Mouse (Mus musculus) liver, adult (tissue): ENCODE data around the gene Paqr8.

Experiments used
- GATA4 ChIP-seq: IDR thresholded peaks from 2 replicates; pipeline ENCODE4 v1.6.1; 2014; ENCODE audit warnings: mild to moderate bottlenecking, low read length; ENCODE audit not compliant: insufficient replicate concordance

The Paqr8 gene

DNA sequence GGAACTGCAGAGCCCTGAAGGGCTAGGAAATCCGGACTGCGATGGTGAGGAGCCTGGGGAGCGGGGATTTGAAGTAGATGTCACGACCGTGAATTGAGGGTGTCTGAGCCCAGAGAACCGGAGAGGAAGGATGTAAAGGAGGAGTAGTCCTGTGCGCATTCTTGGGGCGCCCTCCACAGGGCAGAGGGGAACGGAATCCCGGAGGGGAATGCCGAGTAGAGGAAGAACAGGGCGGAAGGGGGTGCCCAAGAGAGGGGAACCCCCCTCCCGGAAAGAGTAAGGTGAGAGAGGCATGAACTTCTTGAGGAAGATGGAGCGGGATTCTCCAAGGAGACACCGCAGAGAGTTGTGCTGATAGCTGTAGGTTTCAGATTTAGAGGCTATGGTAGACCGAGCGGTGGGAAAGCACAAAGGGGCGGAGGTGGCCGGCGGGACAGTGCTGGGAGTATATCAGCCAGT is 564 bp downstream of the Paqr8 start:
- no peak for TF ChIP-seq GATA4

DNA sequence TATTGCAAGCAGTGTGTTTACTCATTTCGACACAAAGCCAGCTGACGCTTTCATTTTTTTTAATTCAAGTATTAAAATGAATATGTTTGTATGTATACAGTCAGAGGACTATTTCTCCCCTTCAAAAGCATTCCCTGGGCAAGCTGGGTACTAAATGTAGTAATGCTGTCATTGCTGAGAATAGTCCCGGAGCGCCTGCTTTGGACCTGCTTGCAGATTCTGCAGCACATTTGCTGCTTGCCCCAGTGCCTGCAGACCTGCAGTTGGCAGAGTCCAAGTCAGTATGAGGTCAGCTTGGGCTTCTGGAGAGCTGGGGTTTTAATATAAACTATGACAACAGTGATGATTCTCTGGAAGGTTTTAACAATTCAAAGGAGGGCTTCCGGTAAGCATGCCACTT is 2.7 kb downstream of the Paqr8 start:
- TF ChIP-seq GATA4 = no peak

DNA sequence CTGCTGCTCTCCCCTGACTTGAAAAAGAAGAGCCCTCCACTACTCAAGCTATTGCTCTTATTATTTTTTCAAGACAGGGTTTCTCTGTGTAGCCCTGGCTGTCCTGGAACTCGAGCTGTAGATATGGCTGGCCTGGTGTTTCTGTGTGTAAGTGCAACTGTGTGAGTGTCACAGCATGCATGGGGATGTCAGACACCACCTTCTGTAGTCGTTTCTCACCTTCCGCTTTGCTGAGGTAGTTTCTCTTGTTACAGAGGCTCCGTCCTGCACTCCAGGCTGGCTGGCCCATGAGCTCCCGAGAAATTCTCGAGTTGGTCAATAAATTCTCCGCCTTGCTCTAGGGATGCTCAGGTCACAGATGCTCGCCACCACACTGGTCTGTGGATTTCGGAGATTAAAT is 8.0 kb downstream of the Paqr8 start:
- no peak for TF ChIP-seq GATA4

DNA sequence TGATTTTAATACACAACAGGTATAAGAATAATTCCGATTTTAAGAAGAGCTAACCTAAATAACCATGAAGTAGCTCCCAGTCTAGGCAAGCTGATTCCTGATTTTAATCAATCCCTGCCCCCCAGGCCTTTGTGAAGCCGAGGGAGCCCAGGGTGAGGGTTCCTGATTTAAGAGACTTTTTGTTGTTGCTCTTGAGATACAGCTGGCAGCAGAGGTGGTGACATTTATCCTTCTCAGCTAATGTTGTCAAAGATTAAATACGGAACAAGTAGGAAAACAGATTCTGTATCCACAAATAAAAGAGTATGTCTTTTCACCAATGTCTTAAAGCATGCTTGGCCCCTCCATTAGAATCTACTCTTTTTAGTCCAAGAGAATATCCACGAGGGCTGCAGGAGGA is 9.9 kb downstream of the Paqr8 start:
- no peak for TF ChIP-seq GATA4

DNA sequence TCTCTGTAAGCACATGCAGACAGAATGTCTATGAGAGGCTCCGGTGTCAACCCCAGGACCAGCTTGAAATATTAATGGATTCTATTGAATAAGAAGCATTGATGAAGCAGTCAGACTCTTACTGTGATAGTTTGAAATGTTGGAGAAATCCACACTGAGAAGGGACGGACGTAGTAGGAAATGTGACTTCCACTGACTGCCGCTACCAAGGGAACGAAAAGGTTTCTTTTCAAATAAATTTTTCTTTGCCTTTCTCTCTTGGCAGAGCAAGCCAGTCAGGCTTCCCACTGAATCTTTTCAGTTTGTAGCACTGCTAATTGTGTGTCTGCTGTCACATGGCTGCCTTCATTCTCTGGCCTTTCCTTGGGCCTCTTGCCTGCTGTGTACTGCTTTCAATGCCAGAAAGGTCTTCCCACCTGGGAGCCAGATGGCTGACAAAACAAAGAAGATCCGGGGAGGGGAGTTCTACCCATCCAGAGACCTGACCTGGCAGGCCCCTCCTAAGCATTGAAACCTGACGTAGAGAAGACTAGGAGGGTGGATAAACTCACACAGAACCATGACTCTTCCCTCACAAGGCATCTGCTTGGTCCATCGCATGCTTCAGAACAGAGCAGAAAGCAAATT is 15.2 kb downstream of the Paqr8 start:
- TF ChIP-seq GATA4 = no peak

DNA sequence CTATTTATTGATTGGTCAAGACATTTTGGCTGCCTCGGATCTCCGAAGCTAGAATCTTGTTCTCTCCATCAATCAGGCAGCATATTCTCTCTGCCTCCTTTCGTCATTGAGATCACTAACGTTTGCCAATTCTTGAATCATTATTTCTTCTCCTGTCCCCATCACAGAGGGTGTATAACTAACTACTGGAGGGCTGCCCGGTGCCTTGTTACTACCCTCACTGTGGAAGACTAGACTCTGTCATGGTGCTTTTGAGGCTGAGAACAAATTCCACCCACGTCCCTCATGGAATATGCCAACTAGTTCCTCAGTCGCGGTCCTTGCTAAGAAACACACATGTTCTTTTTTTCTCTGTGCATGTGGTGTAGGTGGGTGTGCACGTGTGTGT is 15.7 kb downstream of the Paqr8 start:
- no peak for TF ChIP-seq GATA4

DNA sequence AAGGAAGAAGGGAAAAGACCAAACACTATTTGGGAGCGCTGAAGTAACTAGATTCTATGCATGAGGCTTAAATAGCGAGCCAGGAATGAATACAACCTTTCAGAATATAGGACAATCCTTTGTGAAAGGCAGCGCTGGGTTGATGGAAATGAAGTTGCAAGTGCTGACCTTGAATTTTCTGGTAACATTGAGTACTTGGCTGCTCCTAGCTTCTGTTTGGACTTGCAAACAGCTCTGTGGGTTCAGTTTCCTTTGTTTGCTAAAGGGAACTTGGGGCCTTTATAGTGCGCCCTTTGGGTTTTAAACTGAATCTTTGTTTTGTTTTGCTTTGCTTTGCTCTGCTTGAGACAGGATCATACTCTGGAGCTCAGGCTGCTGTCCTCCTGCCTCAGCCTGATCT is 18.1 kb downstream of the Paqr8 start:
- no peak for TF ChIP-seq GATA4

DNA sequence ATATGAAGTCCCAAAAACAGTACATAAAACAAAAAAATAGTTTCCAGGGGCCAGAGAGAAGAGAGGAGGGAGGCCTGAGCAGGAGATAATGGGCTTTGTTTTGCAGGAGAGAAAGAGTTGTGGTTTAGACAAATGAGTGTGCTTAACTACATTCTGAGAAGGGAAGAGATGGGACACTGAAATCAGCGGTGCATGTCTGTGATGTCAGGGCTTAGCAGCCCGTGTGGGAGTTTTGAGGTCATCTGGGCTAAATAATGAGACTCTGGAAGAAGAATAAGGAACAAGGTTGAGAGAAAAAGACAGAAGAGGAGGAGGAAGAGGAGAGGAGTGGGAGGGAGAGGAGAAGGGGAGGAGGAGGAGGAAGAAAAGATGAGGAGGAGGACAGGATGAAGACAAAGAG is 21.7 kb downstream of the Paqr8 start:
- no peak for TF ChIP-seq GATA4

DNA sequence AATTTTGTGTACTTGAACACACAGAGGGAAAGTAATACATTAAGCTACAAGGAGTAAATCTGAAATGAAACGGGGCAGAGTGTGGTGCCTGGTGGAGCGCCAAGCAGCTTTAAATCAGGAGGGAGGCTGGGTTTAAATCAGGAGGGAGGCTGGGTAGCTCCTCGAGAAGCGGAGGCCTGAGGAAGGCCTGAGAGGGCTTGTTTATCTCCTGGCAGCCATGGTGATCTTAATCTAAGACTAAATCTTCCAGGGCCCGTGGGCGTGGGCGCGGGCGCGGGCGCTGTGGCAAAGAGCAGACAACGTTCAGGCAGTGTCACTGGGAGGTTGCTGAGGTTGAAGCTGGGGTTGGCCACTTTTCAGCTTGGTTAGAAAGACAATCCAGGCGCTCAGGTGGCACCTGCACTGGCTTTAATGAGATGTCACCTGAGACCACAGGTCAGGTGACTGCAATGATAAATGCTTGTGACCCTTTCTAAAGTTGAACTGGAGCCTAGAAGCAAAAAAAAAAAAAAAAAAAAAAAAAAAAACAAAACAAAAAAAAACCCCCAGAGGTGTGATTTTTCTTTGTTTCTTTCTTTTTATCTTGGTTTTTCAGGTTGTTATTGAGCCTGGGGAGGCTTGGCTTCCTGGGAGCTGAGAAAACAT is 22.2 kb downstream of the Paqr8 start:
- no peak for TF ChIP-seq GATA4

DNA sequence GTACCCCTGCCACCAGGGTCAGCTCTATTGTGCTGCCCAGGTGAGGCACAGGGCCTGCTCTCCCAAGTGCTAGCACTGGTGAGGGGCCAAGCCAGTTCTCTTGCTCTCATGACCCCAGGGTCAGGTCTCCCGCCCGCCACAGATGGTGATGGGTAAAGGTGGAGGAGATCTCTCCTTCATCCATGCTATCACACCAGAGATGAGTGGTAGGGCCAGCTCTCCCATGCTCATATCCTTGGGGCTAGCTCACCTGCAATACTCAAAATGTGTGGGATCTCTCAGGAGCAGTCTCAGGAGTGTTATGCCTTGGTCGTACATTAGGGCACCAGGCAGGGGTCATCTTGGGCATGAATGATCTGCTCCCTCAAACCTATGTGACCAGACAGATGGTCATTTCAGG is 24.4 kb downstream of the Paqr8 start:
- no peak for TF ChIP-seq GATA4

DNA sequence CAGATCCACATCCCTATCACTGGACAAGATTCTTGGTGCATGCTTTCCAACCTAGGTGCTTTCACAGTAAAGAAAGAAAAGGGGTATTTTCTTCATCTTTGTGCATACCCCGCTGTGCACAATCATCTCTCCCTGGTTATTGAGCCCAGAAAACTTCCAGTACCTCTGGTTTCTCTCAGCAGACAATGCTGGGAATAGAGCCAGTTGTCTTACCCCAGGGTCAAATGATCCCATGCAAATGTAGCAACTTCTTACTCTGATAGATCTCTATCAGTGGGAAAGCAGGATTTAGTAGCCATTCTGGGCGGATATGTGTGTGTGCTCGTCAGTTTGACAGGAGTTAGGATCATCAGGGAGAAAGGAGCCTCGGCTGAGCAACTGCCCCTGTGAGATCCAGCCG is 25.2 kb downstream of the Paqr8 start:
- TF ChIP-seq GATA4 = no peak

DNA sequence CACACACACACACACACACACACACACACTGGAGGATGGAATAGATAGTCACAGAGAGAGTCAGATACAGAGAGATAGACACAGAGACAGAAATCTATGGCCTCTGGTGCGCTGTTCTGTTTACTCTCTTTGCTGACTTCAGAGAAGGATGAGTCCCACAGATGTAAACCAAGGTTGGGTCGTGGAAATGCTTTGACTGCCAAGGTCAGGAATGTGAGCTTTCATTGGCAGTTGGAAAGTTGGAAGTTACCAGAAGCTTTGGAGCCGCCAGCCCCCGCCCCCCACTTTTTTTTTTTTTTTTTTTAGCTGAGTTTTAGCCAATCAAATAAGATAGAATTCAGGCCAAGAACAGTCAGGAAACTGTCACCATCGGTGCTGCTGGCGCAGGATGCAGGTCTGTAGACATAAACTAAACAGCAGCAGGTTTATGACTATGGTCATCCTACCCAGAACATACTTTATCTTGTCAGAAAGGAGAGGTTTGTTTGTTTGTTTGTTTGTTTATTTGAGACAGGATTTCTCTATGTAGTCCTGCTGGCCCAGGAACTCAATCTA is 27.2 kb downstream of the Paqr8 start:
- no peak for TF ChIP-seq GATA4

DNA sequence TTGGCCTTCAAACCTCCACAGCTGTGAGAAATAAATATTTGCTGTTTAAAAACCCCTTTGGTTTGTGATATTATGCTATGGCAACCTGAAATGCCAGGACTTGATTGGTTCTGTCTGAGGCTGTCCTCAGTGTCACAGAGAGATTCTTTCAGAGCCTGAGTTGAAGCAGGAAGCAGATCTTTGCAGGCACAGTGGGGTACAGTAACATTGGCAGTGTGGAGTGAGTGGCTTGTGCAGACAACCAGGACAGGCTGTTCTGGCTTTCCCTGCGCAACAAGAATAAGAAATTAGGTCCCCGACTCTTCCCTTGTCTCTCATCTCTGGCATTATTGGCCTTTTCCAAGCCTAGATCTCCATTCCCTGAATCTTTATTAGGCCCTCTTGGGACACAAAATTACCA is 29.3 kb downstream of the Paqr8 start:
- no peak for TF ChIP-seq GATA4

DNA sequence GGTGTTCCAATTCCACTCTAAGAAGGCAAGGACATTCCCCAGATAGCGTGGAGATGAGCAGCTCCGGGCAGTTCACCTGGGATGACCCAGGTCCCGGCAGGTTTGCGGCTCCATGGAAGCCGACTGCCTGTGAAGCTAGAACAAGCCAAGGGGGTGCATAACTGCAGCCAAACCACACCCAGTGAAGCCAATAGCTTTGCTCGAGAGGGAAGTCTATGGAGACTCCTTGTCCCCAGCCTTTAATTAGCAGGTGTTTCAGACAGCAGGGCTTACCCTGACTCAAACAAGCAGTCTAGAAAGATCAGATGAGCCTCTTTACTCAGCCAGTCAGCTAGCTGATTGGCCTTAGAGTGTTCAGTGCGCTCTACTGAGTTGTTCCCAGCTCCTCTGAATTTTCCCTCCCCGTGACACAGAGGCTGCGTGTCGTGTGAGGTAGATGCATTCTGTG is 30.7 kb downstream of the Paqr8 start:
- TF ChIP-seq GATA4 = no peak

DNA sequence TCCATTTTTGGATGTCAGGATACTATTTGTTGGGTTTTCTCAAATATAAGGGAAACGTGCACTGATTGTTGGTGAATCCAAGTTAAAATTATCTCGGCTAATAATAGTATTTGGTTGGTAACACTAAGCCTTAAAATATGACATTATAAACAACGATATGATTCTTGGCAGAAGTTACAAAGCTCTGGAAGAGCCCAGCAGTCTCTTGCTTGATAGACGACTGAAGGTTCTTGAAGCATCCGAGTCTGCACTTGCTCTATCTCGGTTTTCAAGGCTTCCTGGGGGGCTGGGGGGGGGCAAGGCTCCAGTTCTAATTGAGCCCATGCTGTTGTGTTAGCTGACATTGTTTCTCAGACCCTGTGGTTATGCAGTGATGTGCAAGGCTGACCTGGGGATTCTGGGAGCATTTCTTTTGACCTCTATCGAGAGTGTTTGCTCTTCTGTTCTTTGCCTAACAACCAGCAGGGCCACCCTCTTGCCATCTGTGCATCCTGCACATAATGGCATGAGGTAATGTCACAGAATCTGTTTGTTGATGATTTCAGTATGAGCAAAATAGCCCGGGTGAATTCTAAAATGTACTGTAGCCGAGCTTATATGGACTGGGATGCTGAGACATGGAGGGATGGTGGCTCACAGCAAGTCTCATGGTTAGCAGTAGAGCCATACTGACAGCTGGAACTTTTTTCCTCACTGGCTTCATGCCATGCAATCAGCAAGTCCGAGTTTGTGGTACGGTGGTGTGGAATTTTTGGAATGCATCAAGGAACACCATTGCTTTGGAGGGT is 32.4 kb downstream of the Paqr8 start:
- no peak for TF ChIP-seq GATA4

DNA sequence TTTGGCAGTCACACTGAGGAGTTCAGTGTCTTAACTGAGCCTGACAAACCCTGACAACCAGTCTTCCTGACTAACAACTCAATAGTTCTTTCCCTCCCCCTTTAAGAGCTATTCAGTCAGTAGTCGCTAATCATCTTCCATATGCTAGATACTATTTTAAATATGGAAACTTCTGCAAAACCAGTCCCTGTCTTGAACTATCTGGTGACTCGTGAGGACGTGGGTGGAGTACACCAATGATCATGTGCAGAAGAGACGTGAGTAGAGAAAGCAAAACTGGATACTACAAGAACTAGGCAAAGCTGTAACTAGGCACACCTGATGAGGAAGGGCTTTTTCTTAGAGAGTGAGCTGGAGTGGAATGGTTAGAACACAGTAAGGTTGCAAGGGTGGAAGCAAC is 35.5 kb downstream of the Paqr8 start:
- TF ChIP-seq GATA4 = no peak
